Mouse (Mus musculus) ES-Bruce4 (cell line): ENCODE results near the gene Etv5. TPM values are rescaled to one million over a fixed set of nuclear protein-coding genes. Genes with fewer than 3 reads are reported as not detected.

Experiments
- H3K27ac ChIP-seq: 2 replicates; pipeline ENCODE4 v1.5.1; 2012; ENCODE audit warnings: low read length, inconsistent platforms; ENCODE audit not compliant: insufficient read depth
- H3K27me3 ChIP-seq: 2 replicates; pipeline ENCODE4 v1.6.1; 2012; ENCODE audit warnings: mild to moderate bottlenecking, low read length, inconsistent platforms; ENCODE audit not compliant: control insufficient read depth, poor library complexity, insufficient read depth, severe bottlenecking
- H3K36me3 ChIP-seq: 2 replicates; pipeline ENCODE4 v1.6.1; 2012; ENCODE audit warnings: inconsistent platforms, mild to moderate bottlenecking, low read length, moderate library complexity; ENCODE audit not compliant: control insufficient read depth, poor library complexity, insufficient read depth, severe bottlenecking
- H3K4me1 ChIP-seq: one replicate; pipeline ENCODE4 v1.8.1; 2011; ENCODE audit warnings: low read length; ENCODE audit not compliant: control insufficient read depth, insufficient read depth
- H3K4me3 ChIP-seq: 2 replicates; pipeline ENCODE4 v1.5.1; 2011; ENCODE audit warnings: low read depth, mild to moderate bottlenecking, low read length
- H3K9ac ChIP-seq: 2 replicates; pipeline ENCODE4 v1.6.1; 2012; ENCODE audit warnings: low read depth, mild to moderate bottlenecking, inconsistent platforms; ENCODE audit not compliant: poor library complexity, severe bottlenecking
- H3K9me3 ChIP-seq: replicated peaks from 2 replicates; pipeline ENCODE4 v1.6.1; 2012; ENCODE audit warnings: mild to moderate bottlenecking, low read length, inconsistent platforms; ENCODE audit not compliant: control insufficient read depth, poor library complexity, insufficient read depth, severe bottlenecking
- CTCF ChIP-seq: IDR thresholded peaks from one replicate; pipeline ENCODE4 v1.8.1; 2011; ENCODE audit warnings: low read depth, low read length
- EP300 ChIP-seq: IDR thresholded peaks from 2 replicates; pipeline ENCODE4 v1.6.1; 2011; ENCODE audit warnings: low read depth, low read length; ENCODE audit not compliant: insufficient read depth
- POLR2A ChIP-seq: IDR thresholded peaks from one replicate; pipeline ENCODE4 v1.8.1; 2011; ENCODE audit warnings: low read length; ENCODE audit not compliant: insufficient read depth
- polyA plus RNA-seq: library from polyadenylated mRNA; stranded (reverse); fragments of >200 nt; gene quantifications from 2 replicates; pipeline ENCODE4 v1.2.4, GENCODE M21; 2011; ENCODE audit warnings: low read depth; ENCODE audit not compliant: missing spikeins, insufficient read depth, insufficient read length

The Etv5 gene
- polyA plus RNA-seq, 1 experiment = 130 TPM

DNA sequence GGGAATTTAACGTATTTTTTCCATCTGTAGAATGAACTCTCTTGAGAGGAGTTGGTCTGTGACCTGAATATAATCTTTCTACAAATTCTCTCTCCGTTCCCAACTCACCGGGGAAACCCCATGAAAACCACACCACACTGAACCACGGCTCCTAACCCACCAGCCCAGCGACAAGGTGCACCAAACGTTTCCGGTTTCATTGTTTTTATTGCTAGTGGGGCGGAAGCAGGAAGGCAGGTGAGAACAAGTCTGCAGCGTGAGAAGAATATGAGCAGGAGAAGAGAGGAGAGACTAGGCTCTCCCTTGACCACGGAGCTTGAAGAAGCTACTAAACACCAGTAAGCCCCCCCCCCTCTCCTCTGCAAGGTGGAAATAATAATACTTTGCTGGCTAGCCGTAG is 26.9 kb upstream of the Etv5 start:
- TF ChIP-seq EP300 (no peak), CTCF (no peak), POLR2A (no peak)
- no peaks in the 10 kb centered on the region for H3K4me1 ChIP-seq
- H3K27me3 ChIP-seq = no peaks in the 10 kb centered on the region
- H3K36me3 ChIP-seq = no peaks in the 10 kb centered on the region
- no peak overlapping the region for H3K27ac ChIP-seq
- H3K9me3 ChIP-seq = no peaks in the 10 kb centered on the region
- no peak overlapping the region for H3K4me3 ChIP-seq
- no peak overlapping the region for H3K9ac ChIP-seq

DNA sequence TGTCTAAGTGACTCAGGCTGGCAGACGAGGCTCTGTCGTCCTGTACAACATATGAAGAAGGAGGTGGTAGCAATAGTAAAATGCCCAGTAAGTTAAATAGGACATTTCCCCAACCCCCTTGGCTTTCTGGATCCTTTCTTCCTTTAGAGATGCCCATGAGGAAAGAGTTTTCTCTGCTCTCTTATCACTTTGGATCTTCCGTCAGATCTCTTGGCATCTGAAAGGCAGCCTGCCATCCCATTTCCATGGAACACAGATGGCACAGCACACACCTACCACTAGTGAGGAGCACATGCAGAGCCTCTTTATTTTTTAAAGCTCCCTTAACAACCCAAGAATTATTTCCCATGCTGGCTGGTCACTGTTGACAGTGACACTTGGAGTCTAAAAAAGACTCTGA is 22.7 kb upstream of the Etv5 start:
- Histone ChIP-seq H3K4me1 (no peaks in the 10 kb centered on the region), H3K9ac (no peak overlapping the region), H3K27me3 (no peaks in the 10 kb centered on the region), H3K36me3 (no peaks in the 10 kb centered on the region), H3K4me3 (no peak overlapping the region), H3K9me3 (no peaks in the 10 kb centered on the region), H3K27ac (no peak overlapping the region)
- TF ChIP-seq EP300 = no peak
- TF ChIP-seq CTCF = no peak
- no peak for TF ChIP-seq POLR2A

DNA sequence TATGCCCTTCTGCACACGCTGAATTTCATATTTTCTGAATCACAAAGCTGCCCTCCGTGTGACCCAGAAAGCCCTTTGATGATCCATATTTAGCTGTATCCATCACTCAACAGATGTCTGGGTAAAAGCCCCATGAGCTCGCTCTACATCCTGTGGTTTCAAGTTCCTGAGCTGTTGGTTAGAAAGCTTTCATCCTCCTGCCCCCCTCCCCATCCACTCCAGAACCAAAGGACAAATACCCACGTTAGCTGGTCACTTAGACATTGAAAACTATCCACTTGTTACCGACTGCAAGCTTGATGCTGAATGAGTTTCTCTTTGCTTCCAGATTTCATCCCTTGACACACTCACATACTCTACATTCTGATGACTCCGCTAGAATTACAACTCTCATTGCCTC is 22.2 kb upstream of the Etv5 start:
- TF ChIP-seq EP300 = no peak
- no peak for TF ChIP-seq CTCF
- no peak for TF ChIP-seq POLR2A
- no peaks in the 10 kb centered on the region for H3K36me3 ChIP-seq
- H3K27ac ChIP-seq = no peak overlapping the region
- no peaks in the 10 kb centered on the region for H3K9me3 ChIP-seq
- no peaks in the 10 kb centered on the region for H3K27me3 ChIP-seq
- H3K4me1 ChIP-seq = no peaks in the 10 kb centered on the region
- no peak overlapping the region for H3K9ac ChIP-seq
- H3K4me3 ChIP-seq = no peak overlapping the region

DNA sequence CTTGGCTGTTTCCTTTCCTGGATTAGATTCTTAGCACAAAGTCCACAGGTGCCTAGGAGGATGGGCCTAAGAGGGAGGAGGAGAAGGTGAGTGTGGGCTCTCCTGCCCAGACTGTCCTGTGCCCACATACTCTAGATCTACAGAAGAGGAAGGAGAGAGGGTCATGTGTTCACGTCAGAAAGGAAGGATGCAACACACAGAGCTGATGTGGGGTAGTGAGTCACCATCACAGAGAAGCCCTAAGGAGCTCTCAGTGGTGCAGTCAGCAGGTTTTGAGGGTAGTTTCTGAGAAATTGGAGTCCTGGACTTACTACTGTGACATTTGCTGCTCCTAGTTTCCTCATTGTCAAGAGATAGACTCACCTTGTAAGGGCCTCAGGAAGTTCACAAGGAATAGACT is 21.4 kb upstream of the Etv5 start:
- H3K27me3 ChIP-seq = no peaks in the 10 kb centered on the region
- no peak overlapping the region for H3K4me3 ChIP-seq
- TF ChIP-seq EP300 (no peak), POLR2A (no peak)
- H3K9me3 ChIP-seq = no peaks in the 10 kb centered on the region
- no peaks in the 10 kb centered on the region for H3K36me3 ChIP-seq
- peaks cover 2% of the 10 kb centered on the region for H3K4me1 ChIP-seq
- H3K27ac ChIP-seq = no peak overlapping the region
- no peak overlapping the region for H3K9ac ChIP-seq

DNA sequence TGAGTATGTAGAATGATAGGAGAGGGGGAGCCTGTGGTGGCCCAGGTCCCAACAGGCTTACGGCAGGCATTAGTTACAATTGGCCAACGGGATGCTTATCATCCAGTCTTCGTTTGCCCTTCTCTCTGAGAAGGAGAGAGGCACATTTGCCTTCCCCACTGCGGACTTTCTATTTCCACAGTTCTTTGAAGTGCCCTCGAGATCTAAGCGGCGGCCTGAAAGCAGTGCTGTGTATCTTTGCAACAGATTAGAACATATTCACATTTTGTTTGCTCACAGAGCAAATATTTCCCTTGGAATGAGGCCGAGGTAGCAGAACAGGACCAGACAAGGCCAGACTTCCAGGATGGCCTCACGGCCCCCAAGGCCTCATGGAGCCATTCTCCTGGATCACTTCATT is 12.6 kb upstream of the Etv5 start:
- no peak overlapping the region for H3K9ac ChIP-seq
- H3K36me3 ChIP-seq = no peaks in the 10 kb centered on the region
- H3K27me3 ChIP-seq = 0 out of 2 replicates have a peak, but pooled peaks cover 2% of the 10 kb centered on the region
- peaks cover 6% of the 10 kb centered on the region for H3K9me3 ChIP-seq
- no peak for TF ChIP-seq POLR2A
- no peak for TF ChIP-seq CTCF
- no peak for TF ChIP-seq EP300
- H3K4me1 ChIP-seq = peaks cover 2% of the 10 kb centered on the region
- no peak overlapping the region for H3K27ac ChIP-seq
- no peak overlapping the region for H3K4me3 ChIP-seq

DNA sequence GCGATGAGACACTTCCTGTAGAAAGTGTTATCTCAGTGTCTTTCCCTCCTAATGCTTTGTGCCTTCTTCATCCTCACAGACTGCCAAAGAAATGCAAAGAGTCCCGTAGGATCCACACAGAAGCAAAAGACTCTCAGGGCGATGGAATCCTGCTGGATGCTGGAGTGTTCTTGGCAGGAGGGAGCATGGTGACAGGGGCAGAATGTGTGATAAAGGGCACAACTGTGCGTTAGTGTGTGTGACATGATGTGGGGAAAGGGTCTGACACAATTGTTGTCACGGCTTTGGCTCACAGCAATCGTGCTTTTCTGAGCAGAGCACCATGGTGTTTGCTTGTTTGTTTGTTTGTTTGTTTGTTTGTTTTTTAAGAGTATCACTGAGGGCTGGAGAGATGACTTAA is 8.6 kb upstream of the Etv5 start:
- Histone ChIP-seq H3K36me3 (no peaks in the 10 kb centered on the region), H3K4me1 (no peaks in the 10 kb centered on the region), H3K4me3 (no peak overlapping the region), H3K27me3 (no peaks in the 10 kb centered on the region), H3K27ac (no peak overlapping the region), H3K9me3 (no peaks in the 10 kb centered on the region), H3K9ac (no peak overlapping the region)
- no peak for TF ChIP-seq POLR2A

DNA sequence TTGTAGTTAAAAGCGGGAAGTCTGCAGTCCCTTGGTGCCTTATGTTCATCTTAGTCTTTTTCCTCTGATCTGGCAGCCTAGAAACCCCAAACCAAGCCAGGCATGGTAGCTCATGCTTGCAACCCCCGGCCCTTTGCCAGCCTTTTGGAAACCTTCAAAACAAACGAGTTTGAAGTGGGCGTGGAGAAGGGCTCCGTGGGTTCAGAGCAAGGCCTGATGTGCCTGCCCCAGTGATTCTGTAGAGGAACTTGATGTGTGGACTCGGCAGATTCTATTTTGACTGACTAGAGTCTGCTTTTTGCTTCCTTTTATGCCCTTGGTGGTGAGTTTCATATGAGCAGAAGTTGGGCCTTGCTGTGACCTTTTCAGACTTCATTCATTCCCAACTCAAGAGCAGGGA is 5.3 kb upstream of the Etv5 start:
- Histone ChIP-seq H3K4me3 (no peak overlapping the region), H3K27ac (no peak overlapping the region), H3K9me3 (no peaks in the 10 kb centered on the region), H3K36me3 (no peaks in the 10 kb centered on the region), H3K27me3 (no peaks in the 10 kb centered on the region), H3K4me1 (peaks cover 2% of the 10 kb centered on the region), H3K9ac (no peak overlapping the region)
- TF ChIP-seq CTCF (no peak), EP300 (no peak), POLR2A (no peak)
